Mouse (Mus musculus): ENCODE results near the gene Zfp513.
"Not testable (repeated sequence)": the region's sequence is repeated elsewhere in the genome, so short reads cannot be mapped to it uniquely, and the experiment has no call there.

The Zfp513 gene

GRCm38 (mm10) chr5:31201742-31202590 is at the start of gene Zfp513:
Gene Zfp513 (minus strand): TSS chr5:31202303.
- DNase-seq: peak; percentile 93

DNA sequence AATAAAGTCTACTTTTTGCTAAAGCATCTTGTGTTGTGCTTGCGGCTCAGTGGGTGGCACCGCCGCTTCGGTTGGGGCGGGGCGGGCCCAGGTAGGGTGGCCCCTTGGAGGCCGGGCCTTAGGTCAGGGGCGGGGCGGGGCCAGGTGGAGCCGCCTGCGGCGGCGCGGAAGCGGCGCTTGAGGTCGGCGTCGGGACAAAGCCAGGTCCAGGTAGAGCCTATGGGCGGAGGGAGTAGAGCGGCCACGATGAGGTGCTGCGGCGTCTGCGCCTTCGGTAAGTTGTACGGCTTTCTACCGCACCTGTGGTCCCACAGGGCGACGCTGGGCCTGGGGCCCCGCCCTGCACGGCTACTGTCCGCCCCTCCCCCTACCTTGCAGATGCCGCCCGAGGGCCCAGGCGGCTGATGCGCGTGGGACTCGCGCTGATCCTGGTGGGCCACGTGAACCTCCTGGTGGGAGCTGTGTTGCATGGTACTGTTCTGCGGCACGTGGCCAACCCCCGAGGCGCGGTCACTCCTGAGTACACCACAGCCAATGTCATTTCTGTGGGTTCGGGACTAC is 49.5 kb upstream of the Zfp513 start, which contains the start of gene Krtcap3:
TSS of gene Krtcap3 (plus strand) at position 151 of the 561 bp plus-strand sequence.
- DNase-seq: peak; percentile 24

GRCm38 (mm10) chr5:31250716-31251115 is 48.6 kb upstream of the Zfp513 start:
- DNase-seq: no peak

DNA sequence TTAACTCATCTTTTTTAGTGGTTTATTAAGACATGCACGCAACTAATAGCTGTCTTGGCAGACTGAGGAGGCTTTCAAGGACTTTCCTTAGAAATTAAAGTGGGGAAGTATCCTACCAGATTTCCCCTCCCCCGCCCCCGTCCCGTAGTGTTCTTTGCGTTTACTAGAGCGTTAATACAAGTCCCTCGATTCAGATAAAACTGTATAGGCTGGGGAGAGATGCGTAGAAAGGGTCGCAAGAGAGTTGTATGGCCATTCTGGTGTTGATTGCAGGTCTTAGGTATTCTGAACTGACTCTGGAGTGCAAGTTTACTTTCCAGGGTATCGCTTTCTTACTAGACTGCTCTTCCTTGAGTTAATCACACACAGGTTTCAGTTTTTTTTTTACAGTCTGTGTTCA is 40.1 kb upstream of the Zfp513 start:
- DNase-seq: no peak

DNA sequence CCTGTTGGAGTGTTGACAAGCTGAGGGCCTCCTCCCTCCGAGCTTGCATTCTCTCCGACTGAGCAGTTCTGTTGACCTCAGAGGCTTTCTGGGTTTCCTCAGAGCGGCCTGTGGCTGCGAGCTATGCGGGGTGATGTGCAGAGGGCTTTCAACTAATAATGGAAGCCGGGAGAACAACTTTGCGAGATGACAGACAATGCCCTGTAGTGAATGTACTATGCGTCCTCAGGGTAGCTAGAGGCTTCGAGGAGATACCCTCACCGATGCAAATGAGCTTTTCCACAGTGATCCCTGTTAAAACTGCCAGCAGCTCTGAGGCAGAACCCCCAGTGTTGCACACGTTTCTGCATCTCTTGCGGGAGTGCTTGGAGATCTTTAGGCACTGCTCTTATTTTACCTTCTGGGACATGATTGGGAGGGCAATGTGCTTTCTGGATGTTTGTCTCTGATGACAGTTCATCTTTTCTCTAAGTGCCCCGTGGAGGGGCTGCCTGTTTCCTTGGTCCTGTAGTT is 39.5 kb upstream of the Zfp513 start:
- DNase-seq: no peak

GRCm38 (mm10) chr5:31240637-31241521 is 38.8 kb upstream of the Zfp513 start, which contains the start of the genes Nrbp1 and Gm9970:
Gene Nrbp1 (plus strand): TSS chr5:31240864.
Gene Gm9970 (minus strand): TSS chr5:31241232.
- peak; percentile 96 for DNase-seq

GRCm38 (mm10) chr5:31226641-31227040 is 24.5 kb upstream of the Zfp513 start:
- no peak for DNase-seq

DNA sequence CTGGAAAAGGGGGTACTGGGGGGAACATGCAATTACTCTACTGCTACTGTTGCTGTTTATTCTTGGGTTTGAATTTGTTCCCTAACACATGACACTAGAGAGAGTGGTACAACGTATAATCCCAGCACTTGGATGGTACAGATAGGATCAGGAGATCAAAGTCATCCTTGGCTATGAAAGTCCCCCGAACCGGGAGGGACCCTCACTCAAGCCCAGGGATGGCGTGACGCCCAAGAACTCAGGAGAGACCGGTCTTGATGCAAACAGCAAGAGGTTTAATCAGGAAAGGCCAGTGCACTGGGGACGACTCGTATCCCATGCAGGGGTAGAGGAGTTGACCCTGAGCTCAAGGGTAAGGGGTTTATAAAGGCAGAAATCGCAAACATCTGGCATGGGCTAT is 20.6 kb upstream of the Zfp513 start:
- DNase-seq: no peak

DNA sequence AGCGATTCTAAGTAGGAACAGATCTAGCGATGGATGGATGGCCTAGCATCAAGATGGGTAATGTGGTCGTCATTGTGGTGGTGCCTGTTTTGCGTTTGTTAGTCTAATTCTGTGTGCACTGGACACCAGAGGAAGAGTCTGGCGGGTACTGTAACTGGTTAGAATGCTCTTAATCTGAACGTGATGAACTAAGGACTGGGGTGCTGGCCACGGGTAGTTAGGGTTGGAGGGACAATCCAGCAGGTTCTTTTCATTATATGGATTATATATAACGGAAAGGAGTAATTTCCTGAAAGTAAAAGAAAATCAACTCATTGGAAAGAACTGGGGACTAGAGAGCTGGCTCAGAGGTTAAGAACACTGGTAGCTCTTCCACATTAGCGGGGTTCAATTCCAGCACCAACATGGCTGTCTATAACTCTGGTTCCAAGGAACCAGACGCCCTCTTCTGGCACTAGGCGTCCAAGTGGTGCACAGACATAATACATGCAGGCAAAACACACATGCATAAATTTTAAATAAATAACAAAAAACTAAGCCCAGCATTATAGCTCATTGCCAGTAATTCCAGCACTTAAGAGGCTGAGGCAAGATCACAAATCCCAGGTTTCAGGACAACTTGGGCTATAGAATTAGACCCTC is 19.3 kb upstream of the Zfp513 start:
- DNase-seq: peak; percentile 47

GRCm38 (mm10) chr5:31220448-31221303 is 18.6 kb upstream of the Zfp513 start, which contains the start of gene Ppm1g:
Gene Ppm1g (minus strand): TSS chr5:31220687.
- DNase-seq: peak; percentile 98

DNA sequence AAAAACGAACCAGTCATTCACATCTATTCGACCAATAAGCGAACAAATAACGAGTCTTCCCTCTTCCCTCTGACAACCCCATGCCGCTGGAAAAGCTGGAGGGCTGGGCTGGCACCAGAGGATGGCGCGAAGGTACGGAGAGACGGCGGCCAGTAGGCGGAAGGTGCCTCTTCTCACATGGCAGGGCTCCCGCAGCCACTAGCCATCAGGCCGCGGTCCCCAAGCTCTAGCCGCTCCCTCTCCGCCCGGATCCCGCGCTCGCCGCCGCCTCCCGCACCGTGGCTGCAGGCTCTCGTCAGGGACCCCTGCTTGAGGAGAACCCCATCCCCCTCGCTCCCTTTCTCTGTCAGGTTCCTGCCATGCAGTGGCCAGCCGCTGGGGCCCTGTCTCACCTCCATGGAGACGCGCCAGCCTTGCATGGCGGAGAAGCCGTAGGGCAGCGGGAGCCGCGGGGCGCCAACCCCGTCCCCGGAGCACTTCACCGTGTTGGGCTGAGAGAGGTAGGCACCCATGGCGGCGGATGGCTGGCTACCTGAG is 17.9 kb upstream of the Zfp513 start:
- DNase-seq: no peak

DNA sequence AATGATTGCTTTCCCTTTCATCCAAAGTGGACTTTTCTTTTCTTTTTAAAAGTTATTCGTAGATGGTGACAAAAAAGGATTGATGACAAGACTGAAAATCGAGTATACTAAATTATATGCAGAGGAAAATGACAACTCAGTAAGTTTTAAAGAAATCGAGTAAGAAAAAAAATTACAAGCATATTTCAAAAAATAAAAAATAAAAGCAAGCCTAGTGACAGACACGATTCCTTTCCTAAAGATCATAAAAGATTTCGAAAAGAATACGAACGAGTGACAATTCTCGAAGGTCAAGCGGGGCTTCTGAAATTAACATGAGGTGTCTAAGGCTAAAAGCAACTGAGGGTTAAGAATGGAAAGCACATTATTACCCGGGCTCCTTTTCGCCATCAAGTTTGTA is 17.4 kb upstream of the Zfp513 start:
- DNase-seq: no peak

DNA sequence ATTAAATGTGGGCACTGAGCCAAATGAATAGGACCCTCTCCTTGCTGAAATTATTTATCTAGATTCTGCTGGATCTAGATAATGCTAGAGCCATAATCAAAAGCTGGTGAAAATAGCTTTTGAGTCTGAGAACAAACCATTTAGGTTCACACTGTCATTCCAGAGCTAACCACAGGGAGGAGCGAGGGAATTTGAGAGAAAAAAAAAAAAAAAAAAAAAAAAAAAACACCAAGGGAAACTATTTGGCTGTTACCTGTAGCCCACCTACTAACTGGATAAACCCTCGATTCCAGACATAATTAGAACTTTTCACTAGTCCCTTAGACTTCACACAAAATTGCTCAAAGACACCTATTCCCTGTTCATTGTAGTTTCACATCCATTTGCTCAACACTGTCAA is 17.0 kb upstream of the Zfp513 start:
- DNase-seq: no peak

DNA sequence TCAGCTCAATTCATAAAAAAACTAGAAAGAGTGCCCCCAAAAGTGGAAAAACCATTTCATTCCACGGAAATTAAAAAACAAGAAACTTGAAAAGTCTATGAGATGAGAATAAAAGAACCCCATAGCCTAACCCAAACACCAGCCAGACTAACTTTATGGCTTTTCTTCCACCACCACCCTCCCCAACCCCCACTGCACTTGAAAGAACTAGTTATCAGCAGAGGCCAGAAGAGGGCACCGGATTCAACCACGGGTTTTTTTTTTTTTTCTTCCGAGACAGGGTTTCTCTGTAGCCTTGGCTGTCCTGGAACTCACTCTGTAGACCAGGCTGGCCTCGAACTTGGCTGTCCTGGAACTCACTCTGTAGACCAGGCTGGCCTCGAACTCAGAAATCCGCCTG is 16.2 kb upstream of the Zfp513 start:
- DNase-seq: no peak

DNA sequence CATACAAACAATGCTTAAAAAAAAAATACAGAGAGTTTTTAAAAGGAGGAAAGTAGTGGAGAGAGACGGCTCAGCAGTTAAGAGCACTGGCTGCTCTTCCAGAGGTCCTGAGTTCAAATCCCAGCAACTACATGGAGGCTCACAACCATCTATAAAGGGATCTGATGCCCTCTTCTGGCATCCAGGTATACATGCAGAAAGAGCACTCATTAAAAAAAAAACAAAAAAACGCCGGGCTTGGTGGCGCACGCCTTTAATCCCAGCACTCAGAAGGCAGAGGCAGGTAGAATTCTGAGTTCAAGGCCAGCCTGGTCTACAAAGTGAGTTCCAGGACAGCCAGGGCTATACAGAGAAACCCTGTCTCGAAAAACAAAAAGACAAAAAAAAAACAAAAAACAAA is 14.5 kb upstream of the Zfp513 start:
- not testable (repeated sequence) for DNase-seq

DNA sequence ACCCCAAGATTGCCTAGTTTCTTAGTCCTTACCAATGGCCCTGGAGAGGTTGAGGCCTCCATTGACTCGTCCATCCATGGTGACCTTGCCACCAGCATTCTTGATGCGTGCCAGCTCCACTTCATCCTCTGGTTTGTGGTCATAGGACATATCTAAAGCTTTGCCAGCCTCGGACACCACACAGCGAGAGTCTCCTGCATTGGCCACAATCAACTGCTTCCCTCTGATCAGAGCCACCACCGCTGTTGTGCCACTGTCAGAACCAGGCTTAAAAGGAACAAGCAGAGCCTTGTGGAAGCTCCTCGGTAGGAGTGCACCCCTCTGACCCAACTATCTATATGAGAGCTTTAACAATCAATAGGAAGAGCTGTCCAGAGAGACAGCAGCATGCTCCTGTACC is 2.3 kb upstream of the Zfp513 start:
- DNase-seq: no peak

- no peak for DNase-seq
Measured at GRCm38 (mm10) chr5:31203866-31204265, 1.8 kb upstream of the Zfp513 start.

DNA sequence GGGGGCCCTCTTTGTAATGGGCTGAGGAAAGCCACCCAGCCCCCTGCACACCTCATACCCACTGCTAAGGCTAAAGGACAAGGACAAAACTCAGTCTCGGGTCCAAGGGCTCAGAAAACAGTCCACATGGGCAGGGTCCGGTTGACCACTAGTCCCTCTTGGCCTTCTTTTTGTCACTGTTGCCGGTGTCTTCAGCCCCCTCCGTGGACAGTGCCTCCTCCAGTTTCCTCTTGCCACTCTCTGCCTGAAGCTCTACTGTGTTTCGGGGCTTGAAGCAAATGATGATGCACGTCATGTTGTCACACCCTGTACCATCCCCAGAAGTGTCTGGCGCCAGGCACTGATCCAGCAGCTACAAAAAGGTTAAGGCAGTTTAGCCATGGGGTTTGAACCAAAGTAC is 830 bp upstream of the Zfp513 start:
- DNase-seq: no peak

DNA sequence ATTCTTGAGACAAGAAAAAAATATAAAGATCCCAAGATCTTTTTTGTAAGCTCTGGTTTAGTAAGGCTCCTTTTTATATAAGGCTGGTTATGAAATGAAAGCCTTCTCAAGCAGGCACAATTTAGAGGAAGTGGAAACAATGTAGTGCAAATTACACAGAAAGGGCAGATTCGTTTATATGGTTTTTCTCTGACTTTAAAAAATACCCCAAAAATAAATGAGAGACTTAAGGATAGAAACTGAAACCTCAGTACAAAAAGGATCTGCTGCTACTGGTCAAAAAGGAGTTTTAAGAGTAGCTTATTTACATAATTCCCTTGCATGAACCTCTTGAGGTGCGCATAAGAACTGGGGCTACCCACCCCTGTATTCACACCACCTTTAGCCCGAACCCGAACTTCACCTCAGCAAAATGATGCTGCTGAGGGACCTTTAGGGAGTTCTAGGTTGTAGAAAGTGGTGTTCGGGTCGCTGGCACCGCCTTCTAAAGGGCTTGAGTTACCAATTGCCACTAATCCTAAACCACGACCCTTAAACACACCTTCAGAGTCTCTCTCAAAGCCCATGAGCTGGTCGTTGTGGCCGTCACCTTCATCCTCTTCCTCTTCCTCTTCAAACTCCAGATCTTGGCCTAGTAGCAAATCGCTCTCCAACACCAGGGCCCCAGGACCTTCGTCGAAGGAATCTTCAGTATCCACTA is 911 bp downstream of the Zfp513 start:
- DNase-seq: no peak

DNA sequence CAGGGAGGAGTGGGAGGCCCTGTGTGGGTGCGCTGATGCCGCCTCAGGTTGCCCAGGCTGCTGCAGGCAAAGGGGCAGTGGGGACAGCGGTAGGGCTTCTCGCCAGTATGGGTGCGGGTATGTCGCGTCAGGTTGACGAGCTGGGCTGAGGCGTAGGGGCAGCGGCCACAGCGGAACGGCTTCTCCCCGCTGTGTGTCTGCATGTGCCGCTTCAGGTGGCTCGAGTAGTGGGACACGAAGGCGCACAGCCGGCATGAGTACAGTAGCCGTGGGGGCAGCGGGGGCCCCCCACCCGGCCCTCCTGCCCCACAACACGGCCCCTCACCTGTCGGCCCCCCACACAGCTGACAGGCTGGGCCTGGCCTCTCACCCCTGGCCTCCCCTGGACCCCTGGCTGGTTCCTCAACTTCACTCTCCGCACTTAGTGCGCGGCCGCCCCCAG is 1.8 kb downstream of the Zfp513 start:
- no peak for DNase-seq
